Mouse (Mus musculus) olfactory bulb, adult 2 months (tissue): ENCODE measurements around the gene Galnt18.

ENCODE experiments used
- CTCF ChIP-seq: fragments of 200-500 bp; IDR thresholded peaks from 2 replicates; pipeline ENCODE4 v1.5.1; 2012; ENCODE audit warnings: low read depth, mild to moderate bottlenecking, low read length, moderate library complexity; ENCODE audit not compliant: insufficient read depth
- POLR2A ChIP-seq: fragments of 200-500 bp; IDR thresholded peaks from 2 replicates; pipeline ENCODE4 v1.6.1; 2012; ENCODE audit warnings: mild to moderate bottlenecking, low read depth, low read length, moderate library complexity; ENCODE audit not compliant: insufficient read depth

- TF ChIP-seq POLR2A (no peak), CTCF (no peak)
Measured at GRCm38 (mm10) chr7:111450286-111451095, 329.3 kb downstream of the Galnt18 start.
